Mouse (Mus musculus): ENCODE measurements around the gene Slc4a1.

DNA sequence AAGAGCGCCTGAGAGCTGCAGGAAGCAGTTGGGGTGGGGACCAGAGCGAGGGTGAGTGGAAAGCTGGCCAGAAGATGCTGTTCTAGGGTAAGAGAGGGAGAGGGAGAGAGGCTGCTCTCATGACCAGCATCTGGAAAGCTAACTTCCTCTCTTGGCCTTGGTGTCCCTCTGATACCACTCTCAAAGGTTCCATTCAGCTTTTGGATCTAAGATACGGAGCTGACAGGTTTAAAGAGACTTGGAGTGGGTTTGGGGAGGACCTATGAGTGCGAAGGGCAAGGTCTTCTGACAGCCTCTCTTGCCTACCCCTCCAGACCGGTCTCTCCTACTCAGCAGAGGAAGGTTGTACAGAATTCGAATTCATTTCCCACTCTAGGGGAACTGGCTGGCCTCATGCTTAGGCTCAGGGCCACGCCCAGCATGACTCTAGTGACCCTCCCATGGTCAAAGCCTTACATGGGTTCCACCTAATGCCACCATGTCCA is 17.9 kb downstream of the Slc4a1 start:
- TF ChIP-seq CTCF (IDR thresholded peaks at IDR 0.05; ENCODE audit: insufficient read depth, low read depth, low read length) (no peak), POLR2A (IDR thresholded peaks at IDR 0.05; ENCODE audit: insufficient read depth, low read depth, low read length) (no peak)
